Mouse (Mus musculus) regulatory T cell (primary cell): ENCODE results near the gene Rtl10.
"Not testable (repeated sequence)": the region's sequence is repeated elsewhere in the genome, so short reads cannot be mapped to it uniquely, and the experiment has no call there.

Experiments
- in situ Hi-C: fragments of 300-600 bp; cut with MboI, MseI; formaldehyde crosslinking; loops from one replicate; pipeline ENCODE4 v1.15.1; 2025; ENCODE audit warnings: high pct_unique_total_duplicates

Gene Rtl10

GRCm38 (mm10) chr16:18483839-18484238 lies 14.9 kb upstream of the Rtl10 start:
- in situ Hi-C loops, result no loop called here

GRCm38 (mm10) chr16:18484386-18484785 lies 14.3 kb upstream of the Rtl10 start:
- in situ Hi-C loops, result no loop called here

GRCm38 (mm10) chr16:18484794-18485435 lies 13.8 kb upstream of the Rtl10 start:
- in situ Hi-C loops, result no loop called here

GRCm38 (mm10) chr16:18486126-18486525 lies 12.6 kb upstream of the Rtl10 start:
- in situ Hi-C loops, result no loop called here

- in situ Hi-C loops, result no loop called here
Measured at GRCm38 (mm10) chr16:18490281-18490680, 8.4 kb upstream of the Rtl10 start.

GRCm38 (mm10) chr16:18490894-18491293 lies 7.8 kb upstream of the Rtl10 start:
- in situ Hi-C loops, result no loop called here

- in situ Hi-C loops, result no loop called here
Measured at GRCm38 (mm10) chr16:18497865-18498515, 711 bp upstream of the Rtl10 start.

- in situ Hi-C loops, result no loop called here
Measured at GRCm38 (mm10) chr16:18498996-18499395, 295 bp downstream of the Rtl10 start.

- in situ Hi-C loops, result loop anchor here (5.0 kb wide), 1 partner anchor 34 kb away; no protein-coding TSS in a partner anchor
Measured at GRCm38 (mm10) chr16:18501531-18501930, 2.8 kb downstream of the Rtl10 start.

- in situ Hi-C loops, result loop anchor here (5.0 kb wide), 1 partner anchor 36 kb away; no protein-coding TSS in a partner anchor
Measured at GRCm38 (mm10) chr16:18503566-18504342, 5.1 kb downstream of the Rtl10 start.

- in situ Hi-C loops, result no loop called here
Measured at GRCm38 (mm10) chr16:18506524-18507199, 8.0 kb downstream of the Rtl10 start.

GRCm38 (mm10) chr16:18507200-18507549 lies 8.5 kb downstream of the Rtl10 start:
- in situ Hi-C loops, result no loop called here

GRCm38 (mm10) chr16:18511741-18512140 lies 13.0 kb downstream of the Rtl10 start:
- in situ Hi-C loops, result no loop called here

- in situ Hi-C loops, result no loop called here
Measured at GRCm38 (mm10) chr16:18513508-18513907, 14.8 kb downstream of the Rtl10 start.

- in situ Hi-C loops, result no loop called here
Measured at GRCm38 (mm10) chr16:18518091-18518490, 19.4 kb downstream of the Rtl10 start.

- in situ Hi-C loops, result no loop called here
Measured at GRCm38 (mm10) chr16:18523563-18524245, 25.0 kb downstream of the Rtl10 start.

GRCm38 (mm10) chr16:18528656-18529055 lies 30.0 kb downstream of the Rtl10 start:
- in situ Hi-C loops, result no loop called here

GRCm38 (mm10) chr16:18533061-18533460 lies 34.4 kb downstream of the Rtl10 start:
- in situ Hi-C loops, result not testable (repeated sequence)

- in situ Hi-C loops, result no loop called here
Measured at GRCm38 (mm10) chr16:18537407-18537990, 38.8 kb downstream of the Rtl10 start.

GRCm38 (mm10) chr16:18539281-18539680 lies 40.6 kb downstream of the Rtl10 start:
- in situ Hi-C loops, result no loop called here
